ENCODE assay signal across 11 mouse cellular contexts in the genomic region with DNA sequence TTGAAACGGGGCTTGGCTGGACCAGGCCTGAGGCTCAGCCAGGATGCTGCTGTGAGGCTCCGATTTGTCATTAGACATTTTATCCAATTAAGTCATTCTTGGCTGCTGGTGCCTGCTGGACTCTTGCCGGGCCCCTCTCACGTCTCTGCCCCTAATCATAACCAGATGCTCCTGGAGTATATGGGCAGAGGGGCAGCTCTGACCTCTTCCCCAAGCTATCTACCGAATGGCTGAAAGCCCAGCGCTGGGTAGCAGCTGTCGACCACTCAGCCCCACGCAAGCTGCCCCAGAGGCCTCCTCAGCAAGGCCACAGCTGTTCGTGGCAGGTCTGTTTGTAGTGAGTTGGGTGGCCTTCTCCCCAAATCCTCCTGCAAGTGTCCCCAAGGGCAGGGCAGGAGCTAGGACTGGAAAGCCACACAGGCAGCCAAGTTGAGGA. TPM values are rescaled to one million over a fixed set of nuclear protein-coding genes. Genes with fewer than 3 reads are reported as not detected.
DNase-seq lines count a peak whose midpoint lies in the region; ATAC-seq and TF ChIP-seq lines count a peak whose summit lies in the region.
"Had no signal": no experiment of that assay in that cellular context is flagged by ENCODE, and none has a peak within 500 bp of the region (broad histone marks: within the 10 kb centered on the region; RNA-seq: fewer than 3 reads in every experiment).

No protein-coding gene starts in this region.

- H3K27me3 ChIP-seq in lung, embryonic 16.5 days (ENCODE audit: control insufficient read depth, insufficient read depth, low read depth, low read length), result peaks cover 14% of the 10 kb centered on the region
- peaks cover 13% of the 10 kb centered on the region for H3K27me3 ChIP-seq in limb, embryonic 14.5 days (ENCODE audit: control insufficient read depth, insufficient read depth, low read length)

- H3K27ac ChIP-seq in lung, embryonic 16.5 days (ENCODE audit: low read length), result no peak overlapping the region
- no peak overlapping the region for H3K27ac ChIP-seq in limb, embryonic 14.5 days (replicated peaks; ENCODE audit: low read depth, low read length)

- H3K4me2 ChIP-seq in lung, embryonic 16.5 days (ENCODE audit: low read depth, low read length), result no peak overlapping the region
- no peak overlapping the region for H3K4me2 ChIP-seq in limb, embryonic 14.5 days (replicated peaks; ENCODE audit: low read depth, low read length, severe bottlenecking)

- 45% methylated on average over 9 of the region's 9 CpGs for WGBS in lung, embryonic 16.5 days
- 23% methylated on average over 9 of the region's 9 CpGs for WGBS in limb, embryonic 14.5 days

- TF ChIP-seq POLR2A in limb, embryonic 14.5 days (IDR thresholded peaks at IDR 0.05; ENCODE audit: borderline replicate concordance, extremely low read depth, insufficient read depth, insufficient read length), result no peak

- no peaks in the 10 kb centered on the region for H3K36me3 ChIP-seq in lung, embryonic 16.5 days (ENCODE audit: control insufficient read depth, insufficient read depth, low read length)
- H3K36me3 ChIP-seq in limb, embryonic 14.5 days (ENCODE audit: control insufficient read depth, insufficient read depth, low read length), result no peaks in the 10 kb centered on the region

- no peak overlapping the region for H3K9ac ChIP-seq in lung, embryonic 16.5 days (ENCODE audit: low read length)
- no peak overlapping the region for H3K9ac ChIP-seq in limb, embryonic 14.5 days (ENCODE audit: low read depth, low read length, severe bottlenecking)

- ATAC-seq in lung, embryonic 16.5 days (ENCODE audit: low read depth), result peak; percentile 39; the same call in 1 of the 2 replicates
- peak; percentile 60; the same call in 1 of the 2 replicates for ATAC-seq in limb, embryonic 14.5 days (ENCODE audit: low FRiP score, low read depth)

- H3K4me1 ChIP-seq in lung, embryonic 16.5 days (replicated peaks; ENCODE audit: control insufficient read depth, insufficient read depth, low read length), result peaks cover 6% of the 10 kb centered on the region; the same call in 1 of the 2 replicates
- peaks cover 9% of the 10 kb centered on the region for H3K4me1 ChIP-seq in limb, embryonic 14.5 days (ENCODE audit: control insufficient read depth, insufficient read depth, low read length)

- no peaks in the 10 kb centered on the region for H3K9me3 ChIP-seq in lung, embryonic 16.5 days (ENCODE audit: control insufficient read depth, low read length)
- no peaks in the 10 kb centered on the region for H3K9me3 ChIP-seq in limb, embryonic 14.5 days (ENCODE audit: control insufficient read depth, low read length)

- DNase-seq in lung, postnatal 10 days, result no peak
- peak; percentile 62 for DNase-seq in embryo, embryonic 10.5 days (ENCODE audit: low spot score)
- DNase-seq in gastrocnemius, postnatal 25 days, result peak; percentile 80
- DNase-seq in limb, embryonic 14.5 days (ENCODE audit: low spot score), result peak; percentile 50
- DNase-seq in cerebellum, adult 8-10 months, result no peak
- no peak for DNase-seq in liver
- no peak for DNase-seq in cerebellum, postnatal 25 days
- DNase-seq: kidney, postnatal 36 days; lung, postnatal 14 days; thymus, postnatal 14 days had no signal

- no peak overlapping the region for H3K4me3 ChIP-seq in lung, embryonic 16.5 days (ENCODE audit: low read length)
- H3K4me3 ChIP-seq in limb, embryonic 14.5 days (replicated peaks; ENCODE audit: low read length), result no peak overlapping the region

RNA-seq across cellular contexts. Expression of gene Plxdc1, which starts 5.7 kb away (rescaled TPM):
- polyA plus RNA-seq in lung, embryonic 16.5 days (2015; fragmentation: Nextera tagmentation; extraction: Ambion mirVana), result 1.4 and 1.6 TPM in 2 replicates
- 1 to 10 TPM; 3.1 TPM for total RNA-seq in gastrocnemius, postnatal 25 days (2021)
- polyA plus RNA-seq in limb, embryonic 14.5 days (2012; rRNA removed), result 1.0 and 1.1 TPM in 2 replicates
- polyA plus RNA-seq in limb, embryonic 14.5 days (2014; fragmentation: Nextera tagmentation; extraction: Ambion mirVana), result 1.1 and 1.7 TPM in 2 replicates

RNA-seq across cellular contexts. Expression of gene Arl5c, which starts 15.4 kb away (rescaled TPM):
- 6.2 and 8.0 TPM in 2 replicates for polyA plus RNA-seq in lung, embryonic 16.5 days (2015; fragmentation: Nextera tagmentation; extraction: Ambion mirVana)
- under 1 TPM in 1 of 2 experiments, not detected in 1; 0.27 TPM for total RNA-seq in gastrocnemius, postnatal 25 days (2021)
- 2.4 and 2.7 TPM in 2 replicates for polyA plus RNA-seq in limb, embryonic 14.5 days (2012; rRNA removed)
- 6.1 and 7.4 TPM in 2 replicates for polyA plus RNA-seq in limb, embryonic 14.5 days (2014; fragmentation: Nextera tagmentation; extraction: Ambion mirVana)

RNA-seq across cellular contexts. Expression of gene Cacnb1, which starts 42.3 kb away (rescaled TPM):
- 6.4 and 6.7 TPM in 2 replicates for polyA plus RNA-seq in lung, embryonic 16.5 days (2015; fragmentation: Nextera tagmentation; extraction: Ambion mirVana)
- total RNA-seq in gastrocnemius, postnatal 25 days (2021), result 100 to 1,000 TPM; 212 to 259 TPM
- polyA plus RNA-seq in limb, embryonic 14.5 days (2012; rRNA removed), result 51.4 and 54.1 TPM in 2 replicates
- polyA plus RNA-seq in limb, embryonic 14.5 days (2014; fragmentation: Nextera tagmentation; extraction: Ambion mirVana), result 20.9 and 21.5 TPM in 2 replicates

RNA-seq across cellular contexts. Expression of gene Rpl19, which starts 46.0 kb away (rescaled TPM):
- polyA plus RNA-seq in lung, embryonic 16.5 days (2015; fragmentation: Nextera tagmentation; extraction: Ambion mirVana), result 999 and 1,043 TPM in 2 replicates
- total RNA-seq in gastrocnemius, postnatal 25 days (2021), result 100 to 1,000 TPM; 421 to 453 TPM
- polyA plus RNA-seq in limb, embryonic 14.5 days (2012; rRNA removed), result 1,201 and 1,869 TPM in 2 replicates
- polyA plus RNA-seq in limb, embryonic 14.5 days (2014; fragmentation: Nextera tagmentation; extraction: Ambion mirVana), result 1,151 and 1,199 TPM in 2 replicates

Comparison
In these comparisons a context has a peak if more than half of its experiments do, and no peak if none do; other contexts are left out.
1. DNase-seq: peak in embryo, embryonic 10.5 days (single experiment), gastrocnemius, postnatal 25 days (single experiment) and limb, embryonic 14.5 days (single experiment); none in lung, postnatal 10 days (single experiment), cerebellum, adult 8-10 months (single experiment), liver (single experiment) and cerebellum, postnatal 25 days (0 of 2).